Mouse (Mus musculus): ENCODE measurements at regions not wholly inside any gene's neighbourhood (a gene's known extent, or its start where the extent isn't known, plus 50 kb on each side); places are given as distances from the start of the nearest gene placed in this dataset.

- Histone ChIP-seq H3K27ac (ENCODE audit: insufficient read depth, low read depth, low read length) (no peak overlapping the region), H3K4me1 (ENCODE audit: control insufficient read depth, insufficient read depth, low read length) (no peaks in the 10 kb centered on the region)
- TF ChIP-seq CTCF (IDR thresholded peaks at IDR 0.05; ENCODE audit: low read depth, low read length) (no peak), POLR2A (IDR thresholded peaks at IDR 0.05; ENCODE audit: borderline replicate concordance, low read depth, low read length) (no peak)
Measured at GRCm38 (mm10) chr19:28771836-28772235, 63.0 kb upstream of the Slc1a1 start.

GRCm38 (mm10) chr19:28772840-28773570, 61.8 kb upstream of the Slc1a1 start:
- H3K4me1 ChIP-seq (ENCODE audit: control insufficient read depth, insufficient read depth, low read length) = no peaks in the 10 kb centered on the region
- TF ChIP-seq POLR2A (IDR thresholded peaks at IDR 0.05; ENCODE audit: borderline replicate concordance, low read depth, low read length) (no peak), CTCF (IDR thresholded peaks at IDR 0.05; ENCODE audit: low read depth, low read length) (no peak)
- H3K4me3 ChIP-seq (ENCODE audit: insufficient read depth, low read length) = no peak overlapping the region
- H3K27ac ChIP-seq (ENCODE audit: insufficient read depth, low read depth, low read length) = no peak overlapping the region

More at GRCm38 (mm10) chr19:28771836-28772235, 63.0 kb upstream of the Slc1a1 start:
- H3K4me3 ChIP-seq (ENCODE audit: insufficient read depth, low read length) = no peak overlapping the region

- Histone ChIP-seq H3K4me1 (ENCODE audit: control insufficient read depth, insufficient read depth, low read length) (no peaks in the 10 kb centered on the region), H3K27ac (ENCODE audit: insufficient read depth, low read depth, low read length) (no peak overlapping the region), H3K4me3 (ENCODE audit: insufficient read depth, low read length) (no peak overlapping the region)
- TF ChIP-seq POLR2A (IDR thresholded peaks at IDR 0.05; ENCODE audit: borderline replicate concordance, low read depth, low read length) (no peak), CTCF (IDR thresholded peaks at IDR 0.05; ENCODE audit: low read depth, low read length) (no peak)
Measured at GRCm38 (mm10) chr19:28776868-28777267, 58.0 kb upstream of the Slc1a1 start.

GRCm38 (mm10) chr19:28777674-28778073, 57.2 kb upstream of the Slc1a1 start:
- Histone ChIP-seq H3K27ac (ENCODE audit: insufficient read depth, low read depth, low read length) (peak overlapping the region; percentile 3; the same call in 1 of the 2 replicates), H3K4me1 (ENCODE audit: control insufficient read depth, insufficient read depth, low read length) (no peaks in the 10 kb centered on the region), H3K4me3 (ENCODE audit: insufficient read depth, low read length) (peak overlapping the region; percentile 2; the same call in 1 of the 2 replicates)
- TF ChIP-seq CTCF (IDR thresholded peaks at IDR 0.05; ENCODE audit: low read depth, low read length) (no peak), POLR2A (IDR thresholded peaks at IDR 0.05; ENCODE audit: borderline replicate concordance, low read depth, low read length) (no peak)

GRCm38 (mm10) chr19:28778386-28778785, 56.5 kb upstream of the Slc1a1 start:
- H3K4me1 ChIP-seq (ENCODE audit: control insufficient read depth, insufficient read depth, low read length) = no peaks in the 10 kb centered on the region
- H3K27ac ChIP-seq (ENCODE audit: insufficient read depth, low read depth, low read length) = no peak overlapping the region
- H3K4me3 ChIP-seq (ENCODE audit: insufficient read depth, low read length) = no peak overlapping the region
- no peak for TF ChIP-seq CTCF (IDR thresholded peaks at IDR 0.05; ENCODE audit: low read depth, low read length)
- TF ChIP-seq POLR2A (IDR thresholded peaks at IDR 0.05; ENCODE audit: borderline replicate concordance, low read depth, low read length) = no peak

DNA sequence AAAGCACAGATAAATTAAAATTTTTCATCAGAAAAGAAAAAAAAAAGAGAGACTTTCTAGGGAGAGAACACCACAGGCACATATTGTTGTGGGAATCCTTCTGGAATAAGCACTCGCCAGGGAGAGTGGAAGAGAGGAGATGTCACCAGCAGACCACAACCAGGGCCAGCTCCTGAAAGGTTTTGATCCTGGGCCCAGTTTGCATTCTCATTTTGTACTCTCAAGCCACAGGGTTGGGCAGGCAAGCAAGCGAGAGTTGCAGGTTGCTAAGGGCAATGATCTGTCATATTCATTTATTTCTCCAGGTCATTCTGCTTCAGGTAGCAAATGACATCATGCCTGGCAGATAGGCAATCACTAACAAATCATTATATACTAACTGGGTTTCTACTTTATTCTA, 52.9 kb upstream of the Slc1a1 start:
- no peak for TF ChIP-seq CTCF (IDR thresholded peaks at IDR 0.05; ENCODE audit: low read depth, low read length)
- no peak for TF ChIP-seq POLR2A (IDR thresholded peaks at IDR 0.05; ENCODE audit: borderline replicate concordance, low read depth, low read length)

More for the DNA sequence above, 52.9 kb upstream of the Slc1a1 start:
- Histone ChIP-seq H3K4me1 (ENCODE audit: control insufficient read depth, insufficient read depth, low read length) (no peaks in the 10 kb centered on the region), H3K27ac (ENCODE audit: insufficient read depth, low read depth, low read length) (no peak overlapping the region), H3K4me3 (ENCODE audit: insufficient read depth, low read length) (no peak overlapping the region)
